Mouse (Mus musculus): ENCODE results near the gene Metrnl.
A peak's percentile ranks its signal among the peaks of the same experiment; 100 is the strongest.

Gene Metrnl

DNA sequence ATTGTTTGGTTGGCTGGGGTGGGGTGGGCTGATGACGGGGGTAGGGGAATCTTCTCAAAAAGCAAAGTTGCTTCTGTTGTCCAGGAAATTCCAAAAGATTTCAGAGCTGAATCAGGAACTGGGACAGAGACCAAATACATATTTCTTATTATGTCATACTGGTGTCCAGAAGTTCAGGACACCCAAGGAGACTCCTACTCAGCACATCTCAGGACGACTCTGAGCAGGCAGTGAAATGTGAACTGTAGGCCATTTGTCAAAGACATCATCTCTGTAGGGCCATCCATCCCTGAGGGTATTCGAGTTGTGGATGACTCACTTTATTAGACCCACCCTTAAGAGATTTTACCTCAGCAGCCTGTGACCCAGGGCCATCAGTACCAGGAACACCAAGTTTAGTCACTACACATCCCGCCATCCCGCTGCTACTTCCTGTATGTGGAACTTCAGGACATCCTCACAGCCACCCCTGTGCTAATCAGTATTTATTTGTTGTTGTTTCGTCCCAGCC is 15.8 kb upstream of the Metrnl start:
- DNase-seq (ENCODE audit: low read depth, low spot score): no peak

- no peak for DNase-seq (ENCODE audit: low read depth, low spot score)
These were observed 15.3 kb upstream of the Metrnl start for GRCm38 (mm10) chr11:121686091-121686490.

DNA sequence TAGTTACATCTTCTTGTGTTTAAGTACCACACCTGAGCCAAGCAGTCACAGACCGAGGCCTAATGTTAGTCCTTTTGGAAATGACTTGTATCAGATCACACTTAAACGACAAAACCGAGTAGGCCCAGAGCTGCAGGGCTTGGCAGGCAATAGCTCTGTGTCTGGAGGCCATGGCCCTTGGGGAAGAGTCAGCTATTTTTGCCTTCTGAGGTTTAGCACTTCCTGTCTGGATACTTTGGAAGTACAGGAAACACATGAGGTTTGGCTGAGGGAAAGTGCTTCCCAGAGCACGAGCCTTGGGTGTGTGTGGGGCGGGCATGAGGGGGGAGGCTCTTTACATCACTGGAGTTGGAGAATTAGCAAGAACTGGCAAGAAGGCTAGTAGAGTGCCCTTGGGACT is 14.7 kb upstream of the Metrnl start:
- DNase-seq (ENCODE audit: low read depth, low spot score): no peak

DNA sequence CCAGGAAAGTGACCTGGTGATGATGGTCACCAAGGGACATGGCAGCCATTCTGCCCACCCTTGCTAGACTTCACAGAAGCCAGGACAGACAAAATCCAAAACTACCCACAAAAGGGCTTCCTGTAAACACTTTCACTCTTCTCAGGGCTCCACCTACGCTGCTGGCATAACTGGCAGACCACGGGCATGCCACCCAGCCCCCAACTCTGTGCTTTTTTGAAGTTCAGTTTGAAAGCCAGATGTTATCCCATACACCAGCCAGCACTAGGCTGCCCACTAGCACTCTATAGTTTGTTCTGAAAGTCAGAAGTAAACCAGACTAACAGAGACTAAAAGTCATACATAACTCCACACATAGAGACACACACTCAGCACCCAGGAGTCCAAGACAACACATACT is 13.3 kb upstream of the Metrnl start:
- DNase-seq (ENCODE audit: low read depth, low spot score): no peak

DNA sequence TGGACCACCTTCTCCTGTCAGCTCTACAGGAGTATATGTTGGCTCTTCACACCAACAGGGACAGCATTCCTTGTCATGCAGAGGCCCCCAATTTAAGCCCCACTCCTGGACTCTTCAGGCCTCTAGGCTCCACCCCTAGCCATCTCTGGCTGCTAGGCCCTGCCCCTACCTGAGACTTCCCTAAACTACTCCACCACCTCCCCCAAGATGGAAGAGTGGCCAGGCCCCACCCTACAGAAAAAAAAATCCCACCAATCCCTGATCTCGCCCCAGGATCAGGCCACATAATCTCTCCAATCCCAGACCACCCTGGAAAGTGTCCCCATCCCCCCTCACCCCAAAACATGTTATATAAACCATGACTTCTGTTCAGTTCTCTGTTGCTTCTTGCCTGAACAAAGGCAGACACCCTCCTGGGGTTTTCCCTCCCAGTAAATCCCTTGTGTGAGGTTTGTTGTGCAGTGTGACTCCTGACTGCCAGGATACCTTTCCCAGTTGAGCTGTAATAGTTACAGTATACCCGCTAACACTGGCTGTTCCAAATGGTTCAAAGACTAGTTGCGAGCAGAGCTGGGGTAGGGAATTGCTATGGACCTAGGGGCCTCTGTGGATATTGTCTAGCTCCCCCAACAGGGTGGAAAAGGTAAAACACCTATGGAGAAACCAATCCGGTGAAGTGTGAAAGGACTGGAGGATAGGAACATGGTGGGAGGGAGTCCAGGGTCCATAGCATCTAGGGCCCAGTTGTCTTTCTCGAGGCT is 5.9 kb upstream of the Metrnl start:
- no peak for DNase-seq (ENCODE audit: low read depth, low spot score)

GRCm38 (mm10) chr11:121697271-121697670 is 4.1 kb upstream of the Metrnl start:
- no peak for DNase-seq (ENCODE audit: low read depth, low spot score)

GRCm38 (mm10) chr11:121698381-121698955 is 2.9 kb upstream of the Metrnl start:
- no peak for DNase-seq (ENCODE audit: low read depth, low spot score)

GRCm38 (mm10) chr11:121702111-121702894 is 959 bp downstream of the Metrnl start:
- DNase-seq (ENCODE audit: low read depth, low spot score): peak; percentile 81

DNA sequence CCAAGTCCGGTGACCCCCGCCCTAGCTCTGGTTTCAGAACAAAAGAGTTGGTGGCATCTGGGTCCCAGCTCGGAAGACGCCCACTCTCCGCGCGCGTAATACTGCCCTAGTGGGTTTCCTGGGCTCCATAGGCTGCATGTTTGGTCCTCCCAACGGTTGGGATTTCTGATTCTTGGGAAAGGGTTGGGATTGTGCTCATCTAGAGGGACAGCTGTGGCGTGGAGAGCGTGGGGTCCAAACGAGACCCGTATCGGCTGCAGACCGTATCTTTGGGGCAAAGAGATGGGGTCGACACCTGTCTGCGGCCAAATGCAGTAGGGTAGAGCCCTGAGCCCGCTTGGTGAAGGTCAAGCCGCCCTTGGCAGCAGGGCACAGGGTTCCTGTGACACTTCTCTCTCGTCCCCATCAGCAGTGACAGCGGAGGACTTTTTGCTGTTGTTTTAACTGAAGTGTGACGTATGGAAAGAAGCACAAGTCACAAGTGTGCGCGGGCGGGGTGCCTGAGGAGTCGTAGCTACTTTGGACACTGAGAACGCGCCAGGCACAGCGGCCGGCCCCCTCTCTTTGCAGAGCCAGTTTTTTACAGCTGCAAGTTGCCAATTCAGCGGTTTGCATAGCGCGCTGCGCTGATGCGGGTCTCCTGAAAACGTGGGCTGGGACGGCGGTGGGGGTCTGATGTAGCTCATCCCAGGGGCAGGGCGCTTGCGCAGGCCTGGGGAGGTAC is 1.7 kb downstream of the Metrnl start:
- no peak for DNase-seq (ENCODE audit: low read depth, low spot score)

GRCm38 (mm10) chr11:121703619-121704215 is 2.4 kb downstream of the Metrnl start:
- no peak for DNase-seq (ENCODE audit: low read depth, low spot score)

DNA sequence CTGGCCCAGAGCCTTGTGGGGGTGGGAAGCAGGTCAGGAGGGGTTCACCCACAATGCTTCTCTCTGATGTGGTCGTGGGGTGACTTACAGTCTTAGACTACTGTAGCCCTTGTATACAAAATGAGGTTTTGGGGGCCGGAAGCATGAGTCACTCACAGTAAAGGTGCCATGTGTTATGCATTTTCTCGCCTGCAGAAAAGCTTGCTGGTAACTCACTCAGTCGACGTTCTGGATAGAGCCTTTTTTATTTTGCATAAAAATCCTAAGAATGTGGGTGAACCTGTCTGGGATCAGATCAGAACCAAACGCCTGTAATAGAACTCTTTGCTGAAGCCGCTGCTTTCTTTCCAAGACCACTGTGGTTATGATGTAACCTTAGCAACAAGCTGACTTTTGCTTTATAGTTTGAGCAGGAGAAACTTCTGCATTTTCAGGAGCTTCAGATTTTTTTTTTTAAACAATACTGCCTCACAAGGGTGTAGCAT is 5.2 kb downstream of the Metrnl start:
- peak; percentile 10 for DNase-seq (ENCODE audit: low read depth, low spot score)

DNA sequence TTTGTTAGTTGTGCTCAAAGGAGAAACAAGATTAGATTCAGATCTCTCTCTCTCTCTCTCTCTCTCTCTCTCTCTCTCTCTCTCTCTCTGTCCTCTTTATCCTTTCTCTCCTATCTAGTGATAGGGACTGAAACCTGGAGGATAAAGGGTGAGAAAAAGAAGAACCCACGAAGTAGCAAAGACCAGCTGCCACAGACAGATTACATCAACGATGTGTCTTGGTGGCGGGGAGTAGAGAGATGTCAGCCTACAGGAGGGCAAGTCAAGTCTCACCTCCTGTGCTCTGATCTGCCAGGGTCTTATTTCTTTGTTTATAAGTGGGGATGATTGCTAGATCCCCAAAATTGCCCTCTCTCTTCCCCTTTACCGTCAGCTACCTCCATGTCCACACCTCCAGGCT is 7.9 kb downstream of the Metrnl start:
- DNase-seq (ENCODE audit: low read depth, low spot score): no peak

DNA sequence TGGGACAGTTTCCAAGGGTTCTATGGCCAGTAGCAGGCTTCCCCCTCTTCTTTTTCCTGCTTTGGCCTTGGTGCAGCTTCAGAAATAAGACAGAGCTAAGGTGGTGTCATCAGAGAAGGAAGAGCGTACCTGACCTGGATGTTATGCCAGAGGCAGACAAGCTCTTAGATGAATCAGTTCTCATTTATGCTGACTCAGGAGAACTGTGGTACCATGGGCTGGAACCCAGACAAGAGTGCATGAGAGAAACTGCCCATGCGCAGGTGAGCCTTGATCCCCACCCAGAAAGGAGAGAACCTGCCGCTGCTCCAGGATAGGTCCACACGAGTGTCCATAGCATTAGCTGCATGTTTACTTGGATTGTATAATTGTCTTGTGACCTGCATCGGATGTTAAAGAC is 8.9 kb downstream of the Metrnl start:
- no peak for DNase-seq (ENCODE audit: low read depth, low spot score)

DNA sequence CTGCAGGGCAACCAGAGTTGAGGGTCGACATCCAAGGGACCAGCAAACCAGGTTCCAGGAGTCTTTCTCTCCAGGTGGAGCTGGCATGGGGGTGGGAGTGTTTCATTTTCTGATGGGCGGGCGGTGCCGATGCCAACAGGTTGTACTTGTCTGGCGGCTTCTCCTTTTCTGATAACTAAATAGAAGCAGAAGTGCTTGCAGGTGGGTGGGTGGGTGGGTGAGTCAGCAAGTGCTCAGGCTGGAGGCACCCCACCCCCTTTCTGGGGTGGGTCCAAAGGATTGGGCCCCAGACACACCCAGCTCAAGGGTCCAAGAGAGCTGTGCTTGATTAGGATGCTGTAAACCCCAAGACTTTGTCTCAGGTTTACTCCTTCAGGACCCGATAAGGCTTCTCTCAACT is 11.6 kb downstream of the Metrnl start:
- DNase-seq (ENCODE audit: low read depth, low spot score): no peak

- no peak for DNase-seq (ENCODE audit: low read depth, low spot score)
These were observed 12.2 kb downstream of the Metrnl start for GRCm38 (mm10) chr11:121713569-121713968.

DNA sequence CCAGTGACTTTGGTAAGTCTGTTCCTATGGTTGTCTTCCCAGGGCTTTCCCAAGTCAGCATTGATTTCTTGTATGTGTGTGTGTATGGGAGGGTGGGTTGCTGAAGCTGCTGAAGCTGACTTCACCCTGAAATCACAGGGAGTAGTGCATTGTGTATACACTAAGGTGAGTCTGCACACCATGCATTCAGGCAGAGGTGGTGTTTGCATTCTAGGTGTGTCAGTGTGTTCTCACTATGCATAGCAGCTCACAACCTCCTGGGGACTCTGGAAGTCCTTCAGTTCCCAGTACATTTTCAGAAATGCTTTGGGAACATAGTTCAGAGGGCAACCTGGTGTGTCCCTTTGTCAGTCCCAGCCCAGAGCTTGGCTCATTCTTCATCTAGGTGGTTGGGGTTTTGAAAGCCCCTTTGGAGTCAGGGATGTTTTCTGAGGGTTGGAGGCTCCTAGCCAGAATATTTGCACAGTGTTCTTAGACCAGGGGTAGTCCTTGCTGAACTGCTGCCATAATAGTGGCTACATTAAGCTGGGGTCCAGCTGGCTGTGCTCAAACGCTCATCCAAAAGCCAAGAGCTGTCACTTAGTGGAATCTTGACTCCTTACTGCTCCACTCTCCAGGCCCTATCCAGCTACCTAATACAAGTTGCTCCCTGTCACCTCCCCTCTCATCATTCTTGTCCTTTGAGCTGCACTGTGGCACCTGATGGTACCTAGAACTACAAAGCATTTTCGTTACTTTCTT is 13.6 kb downstream of the Metrnl start:
- no peak for DNase-seq (ENCODE audit: low read depth, low spot score)

- no peak for DNase-seq (ENCODE audit: low read depth, low spot score)
These were observed 16.4 kb downstream of the Metrnl start for GRCm38 (mm10) chr11:121717724-121718123.

DNA sequence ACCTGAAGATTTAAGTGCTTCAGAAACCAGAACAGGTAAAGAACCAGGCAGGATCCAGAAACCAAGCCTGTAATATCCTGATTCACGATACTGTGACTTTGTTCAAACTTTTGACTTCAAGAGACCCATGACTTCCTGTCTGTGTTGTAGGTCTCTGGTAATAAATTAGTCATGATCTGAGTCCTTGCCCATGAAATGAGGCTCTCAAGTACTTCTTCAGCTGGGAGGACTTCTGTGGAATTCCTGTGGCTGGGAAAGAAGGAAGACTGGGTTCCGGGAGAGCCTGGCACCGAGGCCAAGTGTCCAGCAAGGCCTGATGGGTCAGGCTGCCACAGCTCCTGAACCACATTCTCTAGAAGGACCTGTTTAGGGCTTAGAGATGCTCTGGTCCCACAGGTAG is 19.4 kb downstream of the Metrnl start:
- DNase-seq (ENCODE audit: low read depth, low spot score): no peak

GRCm38 (mm10) chr11:121722434-121722833 is 21.1 kb downstream of the Metrnl start:
- DNase-seq (ENCODE audit: low read depth, low spot score): no peak

- DNase-seq (ENCODE audit: low read depth, low spot score): no peak
These were observed 25.3 kb downstream of the Metrnl start for GRCm38 (mm10) chr11:121726625-121727024.

DNA sequence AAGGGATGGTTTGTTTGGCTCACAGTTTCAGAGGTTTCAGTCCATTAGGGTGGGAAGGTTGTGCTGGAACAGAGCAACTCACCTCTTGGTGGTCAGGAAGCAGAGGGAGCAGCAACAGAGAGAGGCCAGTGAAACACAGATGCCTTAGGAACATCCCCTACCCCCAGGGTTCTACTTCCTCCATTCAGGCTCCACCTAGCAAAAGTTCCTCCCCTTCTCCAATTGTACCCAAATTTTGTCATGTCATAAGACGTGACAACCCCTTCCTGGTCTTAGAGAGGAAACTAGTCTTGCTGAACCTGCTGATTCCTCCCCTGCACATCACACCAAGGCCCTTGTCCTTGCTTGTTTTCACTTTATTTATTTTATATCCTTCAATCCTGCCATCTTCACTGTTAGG is 32.8 kb downstream of the Metrnl start:
- DNase-seq (ENCODE audit: low read depth, low spot score): peak; percentile 13
